Mouse (Mus musculus) left cerebral cortex, adult 11 months (tissue): Measurements from ENCODE around the gene Gm20388.

ENCODE experiments used
- DNase-seq: peaks from one replicate; pipeline ENCODE4 v3.0.0; 2022; ENCODE audit warnings: low spot score

Gene Gm20388

DNA sequence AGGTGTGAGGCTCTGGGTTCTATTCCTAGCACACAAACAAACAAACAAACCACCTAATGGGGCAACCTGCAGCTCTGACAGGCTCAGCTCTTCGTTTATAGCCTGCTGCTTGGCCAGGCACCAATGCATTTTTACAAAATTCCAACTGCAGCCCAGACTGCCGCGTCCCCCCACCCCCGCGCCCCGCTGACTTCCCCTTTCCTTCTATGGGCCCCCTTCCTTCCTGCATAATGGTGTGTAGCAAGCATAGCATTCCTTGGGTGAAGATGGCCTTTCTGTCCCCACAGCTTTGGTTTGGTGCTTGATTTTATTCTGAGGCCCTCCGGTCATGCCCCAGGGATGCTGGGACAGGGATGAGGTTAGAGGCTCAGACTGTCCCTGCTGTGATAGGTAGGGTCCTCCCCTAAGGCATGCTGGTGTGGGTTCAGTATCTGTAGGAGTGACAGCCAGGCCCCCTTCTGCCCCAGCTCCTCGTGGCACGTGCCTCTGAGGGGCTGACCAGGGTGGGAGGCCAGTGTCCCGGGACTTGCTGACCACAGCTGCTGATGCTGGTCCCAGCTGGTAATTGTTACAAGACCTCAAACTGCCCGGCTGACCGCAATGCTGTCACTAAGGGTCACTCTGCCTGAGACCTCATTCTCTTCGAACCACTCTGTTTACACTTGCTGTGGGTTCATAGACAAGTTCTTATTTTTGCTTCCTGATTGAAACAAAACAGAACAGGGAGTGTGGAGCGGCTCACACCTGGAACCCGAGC, 103.8 kb downstream of the Gm20388 start:
- DNase-seq, result no peak

DNA sequence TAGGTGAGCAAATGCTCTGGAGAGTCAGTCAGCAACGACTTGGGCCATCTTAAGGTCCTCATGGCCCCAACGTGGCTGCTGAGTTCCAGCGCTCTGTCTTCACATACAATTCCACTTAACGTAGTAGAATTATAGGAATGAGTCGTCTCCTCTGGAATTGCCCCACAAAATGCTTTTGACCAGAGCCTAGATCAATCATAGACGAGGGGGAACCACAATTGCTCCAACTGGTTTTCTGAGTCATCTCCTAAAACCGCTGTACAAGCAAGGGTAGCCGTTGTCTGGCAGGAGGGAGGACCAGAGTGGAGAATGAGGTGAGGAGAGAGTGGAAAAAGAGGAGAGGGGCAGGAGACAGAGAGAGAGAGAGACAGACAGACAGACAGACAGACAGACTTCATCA, 105.3 kb downstream of the Gm20388 start:
- DNase-seq, result no peak

DNA sequence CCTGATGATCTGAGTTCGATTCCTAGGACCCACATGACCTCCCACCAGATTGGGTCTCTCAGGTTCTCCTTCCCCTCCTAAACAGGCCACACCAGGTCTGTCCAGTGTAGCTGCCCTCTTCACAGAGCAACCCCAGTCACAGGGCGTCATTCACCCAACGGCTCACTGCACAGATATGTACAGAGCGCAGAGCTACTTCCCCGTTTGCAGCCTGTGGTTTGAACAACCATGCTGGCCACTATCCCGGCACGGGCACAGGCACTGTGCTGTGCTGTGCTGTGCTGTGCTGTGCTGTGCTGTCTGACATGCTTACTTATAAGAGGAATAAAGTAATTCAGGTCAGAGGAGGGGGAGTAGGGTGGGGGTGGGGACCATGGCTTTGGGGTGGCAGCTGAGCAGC, 105.8 kb downstream of the Gm20388 start:
- no peak for DNase-seq

DNA sequence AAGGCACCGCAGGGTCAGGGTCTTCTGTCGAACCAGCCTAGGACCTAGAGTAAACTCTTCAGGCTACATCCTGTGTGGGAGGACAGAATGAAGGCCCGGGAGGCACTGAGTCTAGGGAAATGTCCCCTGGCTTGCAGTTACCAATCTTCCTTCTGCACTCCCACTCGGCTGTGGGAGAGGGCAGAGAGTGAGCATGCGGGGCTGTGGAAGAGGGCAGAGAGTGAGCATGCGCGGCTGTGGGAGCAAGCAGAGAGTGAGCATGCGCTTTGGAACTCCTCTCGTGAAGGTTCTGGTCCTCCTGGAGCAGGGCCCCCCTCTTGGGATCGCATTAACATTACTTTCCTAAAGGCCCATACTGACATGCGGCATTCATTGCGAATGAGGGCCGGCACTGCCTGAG, 106.7 kb downstream of the Gm20388 start:
- DNase-seq, result no peak

DNA sequence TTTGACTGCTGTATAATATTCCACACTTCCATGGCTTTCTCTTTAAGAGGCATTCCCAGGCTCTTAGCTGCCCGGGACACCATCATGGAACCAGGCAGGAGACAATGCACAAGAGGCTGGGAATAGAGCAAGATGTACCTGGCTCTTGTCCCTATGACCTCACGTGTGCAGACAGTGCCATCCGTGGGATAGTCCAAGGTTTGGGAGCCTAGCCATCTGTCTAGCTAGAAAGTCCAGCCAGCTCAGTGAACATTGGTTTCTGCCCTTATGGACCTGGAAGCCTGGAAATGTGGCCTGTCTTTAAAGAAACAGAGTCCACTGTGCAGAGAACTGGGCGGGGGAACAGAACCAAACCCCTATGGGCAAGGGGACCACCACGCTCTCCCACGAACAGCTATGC, 107.1 kb downstream of the Gm20388 start:
- no peak for DNase-seq

DNA sequence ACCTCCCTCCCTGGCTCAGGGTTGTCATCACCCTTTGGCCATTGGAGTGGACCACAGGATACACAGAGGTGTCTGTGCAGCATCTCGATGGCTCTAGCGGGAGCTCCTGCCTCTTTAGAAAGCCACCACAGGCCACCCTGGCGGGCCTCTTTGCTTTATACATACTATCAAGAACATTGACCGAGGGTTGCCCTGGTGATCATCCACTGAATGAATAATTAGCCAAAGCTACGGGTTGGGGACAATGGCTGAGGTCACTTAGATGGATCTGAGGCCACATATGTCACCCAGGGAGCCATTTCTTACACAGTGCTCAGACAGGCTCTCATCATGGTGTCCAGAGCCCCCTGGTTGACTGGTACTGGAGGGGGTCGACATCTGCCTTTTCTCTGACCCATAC, 107.7 kb downstream of the Gm20388 start:
- no peak for DNase-seq

DNA sequence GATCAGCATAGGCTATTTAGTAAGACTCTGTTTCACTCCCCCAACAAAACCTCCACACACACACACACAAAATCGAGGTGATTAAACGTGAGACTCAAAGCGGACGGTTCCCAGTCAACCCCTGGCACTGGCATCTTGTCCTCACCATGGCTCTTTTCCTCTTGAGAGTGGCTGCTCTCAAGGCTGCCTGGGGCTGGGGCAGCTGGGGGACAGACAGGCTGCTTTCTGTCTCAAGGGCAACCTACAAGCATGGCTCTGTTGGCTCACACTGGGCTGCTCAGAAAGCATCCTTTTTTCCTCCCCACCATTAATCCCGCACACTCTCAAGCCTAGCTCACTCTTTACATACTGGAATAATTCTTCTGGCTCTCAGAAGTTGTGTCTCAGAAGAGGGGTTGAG, 108.7 kb downstream of the Gm20388 start:
- DNase-seq, result no peak

DNA sequence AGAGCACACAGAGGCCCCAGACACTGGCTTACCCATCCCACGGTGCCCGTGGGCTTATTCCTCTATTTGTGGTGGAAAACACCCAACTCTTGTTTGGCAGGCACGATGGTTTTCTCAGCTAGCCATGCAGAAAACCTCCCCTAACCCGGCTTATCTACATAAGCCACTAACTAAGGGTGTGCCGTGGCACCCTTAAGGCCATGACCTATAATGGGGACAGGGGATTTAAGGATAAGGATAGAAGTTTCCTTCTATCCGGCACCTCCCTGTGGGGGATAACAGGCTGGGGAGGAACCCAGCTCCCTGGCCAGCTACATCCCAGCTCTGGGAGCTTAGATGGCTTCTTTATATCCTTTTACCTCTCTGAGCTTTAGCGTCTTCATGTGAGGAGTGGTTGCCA, 109.7 kb downstream of the Gm20388 start:
- no peak for DNase-seq

DNA sequence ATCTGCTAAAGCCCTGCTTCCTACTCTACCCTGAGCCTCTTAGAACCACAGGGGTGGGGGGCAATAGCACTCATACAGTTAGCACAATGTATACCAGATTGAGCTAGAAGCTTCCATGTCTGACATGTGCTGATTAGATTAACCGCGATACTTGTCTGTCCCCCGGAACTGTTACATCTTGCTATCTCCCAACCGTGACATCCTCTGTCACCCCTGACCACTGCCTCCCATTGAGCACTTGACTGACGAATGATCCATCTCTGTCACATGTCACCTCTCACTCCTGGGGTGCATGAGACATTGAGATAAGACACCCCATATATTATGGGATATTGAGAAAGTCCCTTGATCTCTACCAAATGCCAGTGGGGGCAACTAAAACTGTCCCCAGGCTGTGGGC, 115.6 kb downstream of the Gm20388 start:
- no peak for DNase-seq

DNA sequence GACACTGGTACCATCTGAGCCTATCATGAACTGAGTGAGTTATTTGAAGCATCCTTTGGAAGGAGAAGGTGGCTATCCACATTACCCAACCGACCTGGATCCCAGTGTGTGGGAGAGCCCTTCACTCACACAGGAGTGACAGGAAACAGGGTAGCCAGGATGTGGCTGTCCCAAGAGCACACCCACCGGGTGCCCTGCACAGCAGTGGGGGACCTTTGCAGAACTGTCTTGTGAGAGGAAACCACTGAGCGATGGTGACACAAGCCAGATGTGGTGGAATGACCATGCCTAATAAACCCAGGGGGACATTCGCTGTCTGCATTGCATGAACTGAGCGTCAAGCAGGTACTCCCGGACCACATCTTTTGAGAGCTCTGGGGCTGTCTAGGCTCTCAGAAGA, 116.3 kb downstream of the Gm20388 start:
- no peak for DNase-seq

DNA sequence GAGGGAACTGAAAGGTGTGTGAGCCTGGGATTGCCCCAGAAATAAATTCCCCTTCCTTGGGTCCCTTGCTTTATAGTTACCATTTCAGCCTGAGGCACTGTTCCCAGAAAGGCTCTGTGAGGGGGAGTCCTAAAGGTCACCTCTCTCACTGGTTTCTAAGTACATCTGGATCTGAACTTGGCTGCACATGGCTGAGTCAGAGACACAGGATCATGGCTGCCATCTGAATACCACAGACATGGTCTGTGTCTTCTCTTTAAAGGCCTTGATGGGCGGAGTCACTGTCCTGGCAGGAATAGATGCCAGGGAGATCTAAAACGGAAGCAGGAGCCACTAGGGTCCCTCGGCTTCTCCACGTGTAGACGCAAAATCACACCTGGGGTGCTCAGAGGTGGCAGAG, 119.8 kb downstream of the Gm20388 start:
- no peak for DNase-seq

DNA sequence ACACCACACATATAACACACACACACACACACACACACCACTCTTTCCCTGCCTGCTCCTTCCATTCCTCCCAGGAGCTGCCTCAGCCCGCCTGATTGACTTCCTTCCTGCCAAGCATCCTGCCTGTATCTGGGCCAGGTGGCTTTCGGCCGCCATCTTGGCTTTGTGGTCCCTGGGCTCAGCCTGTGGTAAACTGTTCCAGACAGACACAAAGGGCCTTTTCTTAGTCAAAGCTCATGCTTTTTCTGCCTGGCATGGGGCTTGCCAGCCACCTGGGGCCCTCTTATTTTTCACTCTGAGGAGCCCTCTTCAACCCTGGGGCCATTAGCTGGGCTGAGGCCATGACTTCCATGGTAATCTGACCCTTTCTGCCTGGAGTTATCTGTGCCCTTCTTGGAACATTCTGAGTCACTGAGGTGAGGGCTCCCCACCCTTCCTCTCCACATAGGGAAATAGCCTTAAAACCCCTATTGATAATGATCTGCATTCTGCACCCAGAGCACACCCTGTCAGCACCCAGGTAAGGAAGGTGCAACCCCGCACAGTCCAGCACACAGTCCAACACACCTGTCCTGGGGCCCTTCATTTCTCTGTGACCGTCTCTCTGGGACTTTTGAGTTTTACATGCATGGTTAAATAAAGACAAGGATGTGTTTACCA, 122.0 kb downstream of the Gm20388 start:
- DNase-seq, result no peak

DNA sequence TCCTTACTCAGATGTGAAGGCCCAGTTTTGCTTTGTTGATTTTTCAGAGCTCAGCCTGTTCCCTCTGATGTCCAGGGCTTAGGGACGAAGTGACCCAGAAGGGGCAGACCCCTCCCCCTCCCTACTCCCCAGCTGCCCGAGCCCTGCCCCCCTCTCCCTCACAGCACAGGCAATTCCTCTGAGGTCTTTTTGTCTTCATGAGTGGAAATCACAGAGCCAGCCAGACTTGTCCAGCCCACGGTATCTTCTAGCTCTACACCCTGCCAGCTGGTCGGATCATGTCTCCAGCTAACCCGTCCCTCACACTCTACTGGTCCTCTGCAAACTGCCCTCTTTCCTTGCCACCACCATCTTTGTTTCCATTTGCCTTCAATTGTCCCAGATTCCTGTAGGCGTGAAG, 123.8 kb downstream of the Gm20388 start:
- DNase-seq, result no peak

DNA sequence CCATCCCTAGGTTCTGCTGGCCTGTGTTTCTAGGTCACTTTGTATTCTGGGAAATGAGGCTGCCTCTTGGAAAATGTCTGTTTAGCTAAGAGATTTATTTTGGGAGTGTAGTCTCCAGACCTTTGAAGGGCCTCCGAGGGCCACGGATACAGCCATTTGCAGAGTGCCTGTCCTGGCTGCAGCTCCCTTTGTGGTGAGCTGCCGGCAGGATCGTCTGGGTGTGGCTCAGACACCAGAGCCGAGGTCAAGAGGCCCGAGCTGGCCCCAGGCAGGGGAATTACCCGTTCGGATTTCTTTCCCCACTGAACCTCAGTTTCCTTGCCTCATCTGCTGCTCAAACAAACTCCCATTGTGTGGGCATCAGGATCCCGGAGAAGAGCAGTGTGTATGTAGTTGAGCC, 125.5 kb downstream of the Gm20388 start:
- DNase-seq, result no peak

DNA sequence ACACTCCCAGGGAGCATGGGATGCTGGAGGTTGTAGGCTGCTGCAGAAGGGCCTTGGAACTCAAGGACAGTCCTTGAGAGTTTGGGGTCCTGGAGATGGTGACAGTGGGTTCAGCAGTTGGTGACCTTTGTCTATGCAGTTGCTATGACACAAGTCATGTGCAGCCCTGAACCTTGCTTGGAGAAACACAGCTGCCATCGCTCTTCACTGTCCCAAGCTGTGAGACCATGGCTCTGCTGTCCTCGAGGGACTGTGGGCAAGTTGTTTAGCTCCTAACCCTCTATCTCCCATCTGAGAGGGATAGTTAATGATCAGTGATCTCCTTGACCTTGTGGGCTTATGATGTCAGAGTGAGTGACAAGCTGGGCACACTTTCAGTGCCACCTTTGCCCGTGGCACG, 125.9 kb downstream of the Gm20388 start:
- no peak for DNase-seq

DNA sequence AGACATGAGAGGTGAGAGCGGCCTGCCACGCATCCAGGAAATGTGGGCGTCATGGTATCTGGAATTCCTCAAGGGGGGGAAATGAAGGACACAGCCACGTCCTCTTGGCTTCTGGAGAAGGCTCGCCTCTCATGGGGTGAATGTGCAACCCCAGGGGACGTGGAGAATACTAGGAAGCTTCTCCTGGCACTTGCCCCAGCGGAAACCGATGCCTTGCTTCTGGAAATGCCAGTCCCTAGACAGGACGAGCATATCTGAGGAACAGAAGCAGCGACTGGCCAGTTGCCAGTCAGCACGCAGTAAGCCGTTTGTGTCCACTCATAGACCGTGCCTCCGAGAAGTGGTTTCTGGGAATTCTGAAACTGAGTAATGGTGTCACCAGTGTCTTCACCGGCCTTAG, 126.6 kb downstream of the Gm20388 start:
- DNase-seq, result no peak

DNA sequence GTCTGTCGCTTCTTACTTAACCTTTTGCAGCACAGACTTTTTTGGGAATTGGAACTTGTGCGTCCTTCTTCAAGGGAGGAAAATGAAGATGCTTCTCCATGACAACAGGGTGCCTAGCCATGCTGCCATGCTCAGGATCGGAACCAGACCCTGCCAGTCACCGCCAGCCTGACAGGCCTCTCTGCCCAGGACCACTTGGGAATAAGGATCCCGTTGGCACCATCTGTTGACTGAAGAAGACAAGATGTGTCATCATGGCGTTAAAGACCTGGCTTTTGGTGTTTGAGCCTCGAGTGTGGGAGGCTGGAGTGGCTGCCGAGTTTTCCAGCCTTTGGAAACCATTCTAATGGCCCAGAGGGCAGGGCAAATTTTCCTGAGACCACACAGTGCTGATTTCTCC, 127.0 kb downstream of the Gm20388 start:
- no peak for DNase-seq

DNA sequence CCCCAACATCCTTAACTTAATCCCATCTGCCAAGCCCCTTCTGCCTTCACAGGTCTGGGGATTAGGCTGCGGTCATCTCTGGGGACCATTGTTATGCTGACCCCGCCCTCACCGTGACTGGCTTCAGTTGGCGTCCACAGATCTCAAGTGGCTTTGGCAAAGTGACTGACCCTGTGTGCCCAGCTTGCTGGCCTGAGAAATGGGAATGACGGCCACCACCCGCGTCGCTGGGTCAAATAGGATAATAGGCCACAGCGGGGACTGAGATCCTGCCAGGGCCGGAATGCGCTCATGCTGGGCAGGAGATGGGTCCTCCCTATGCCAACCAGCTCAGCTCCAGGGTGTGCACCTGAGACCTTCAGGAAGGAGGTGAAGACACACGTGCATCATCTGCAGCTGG, 128.1 kb downstream of the Gm20388 start:
- no peak for DNase-seq

DNA sequence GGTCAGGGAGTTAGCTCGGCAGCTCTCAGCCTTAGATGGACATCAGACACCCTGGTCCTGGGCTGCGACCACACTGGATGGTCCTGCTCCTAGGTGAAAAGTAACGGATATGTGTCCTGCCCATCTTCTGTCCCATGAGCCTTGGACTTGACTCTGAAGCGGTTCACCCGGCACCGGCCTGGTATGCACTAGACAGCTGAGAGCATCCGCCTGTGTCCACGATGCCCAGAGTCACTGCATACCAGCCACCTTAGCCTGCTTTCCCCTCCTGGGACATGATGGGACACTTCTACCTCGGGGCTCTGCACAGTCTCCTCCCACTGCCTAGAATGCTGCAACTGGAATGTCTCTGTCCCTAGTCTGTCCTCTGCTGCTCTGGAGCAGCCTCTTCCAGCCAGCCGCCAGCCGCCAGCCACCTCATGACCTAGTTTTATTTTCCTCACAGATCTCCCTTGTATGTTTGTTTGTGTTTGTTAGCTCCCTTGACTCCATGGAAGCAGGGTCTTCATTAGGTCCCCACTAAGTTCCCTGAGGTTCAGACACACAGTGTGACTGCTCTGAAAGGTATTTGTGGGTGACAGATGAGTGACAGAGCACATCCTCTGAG, 128.8 kb downstream of the Gm20388 start:
- no peak for DNase-seq

DNA sequence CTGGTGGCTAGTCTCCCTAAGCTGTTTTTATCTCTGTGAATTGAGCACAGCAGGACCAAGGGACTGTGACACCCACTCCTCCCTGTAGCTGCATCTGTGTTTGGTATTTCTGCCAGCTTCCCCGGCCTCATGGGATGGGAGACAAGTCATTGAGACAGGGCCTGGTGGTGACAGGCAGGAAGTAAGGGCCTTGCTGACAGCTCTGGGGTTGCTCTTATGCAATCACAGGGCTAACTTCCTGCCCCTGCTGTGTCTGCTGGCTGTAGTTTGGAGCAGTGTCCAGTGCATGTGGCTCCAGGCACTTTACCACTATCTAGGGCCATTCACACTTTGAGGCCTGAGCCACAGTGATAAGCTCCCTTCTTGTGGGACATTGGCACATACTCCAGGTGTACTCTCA, 130.2 kb downstream of the Gm20388 start:
- no peak for DNase-seq

DNA sequence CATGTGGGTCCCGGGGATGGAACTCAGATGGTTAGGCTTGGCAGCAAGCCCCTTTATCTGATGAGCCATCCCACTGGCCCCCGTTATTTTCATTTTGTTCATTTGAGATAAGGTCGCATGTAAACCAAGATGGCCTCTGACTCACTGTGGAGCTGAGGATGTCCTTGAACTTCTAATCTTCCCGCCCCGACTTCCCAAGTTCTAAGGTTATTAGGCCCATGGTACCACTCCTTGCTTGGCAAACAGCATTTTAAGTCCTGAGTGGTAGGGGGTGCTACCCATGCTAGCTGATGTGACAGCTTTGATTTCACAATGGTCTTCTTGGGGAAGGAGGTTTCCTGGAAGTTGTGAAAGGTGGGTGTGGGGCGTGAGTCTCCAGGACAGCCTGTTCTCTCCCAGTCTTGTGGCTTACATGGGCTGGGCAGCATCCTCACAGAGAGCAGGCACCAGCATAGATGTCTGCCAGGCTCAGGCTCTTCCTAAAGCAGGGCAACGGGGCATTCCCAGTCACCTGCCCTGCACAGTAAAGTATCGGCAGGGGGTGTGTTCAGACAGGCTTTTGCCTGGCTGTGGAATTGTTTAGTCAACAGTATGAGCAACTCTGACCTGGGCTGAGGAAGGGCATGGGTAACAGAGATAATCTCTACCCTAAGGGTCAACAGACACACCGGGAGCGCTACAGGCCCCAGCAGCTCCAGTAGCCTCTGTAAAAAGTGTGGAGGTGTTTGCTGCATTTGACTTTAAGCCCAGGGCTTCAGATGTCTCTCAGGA, 132.1 kb downstream of the Gm20388 start:
- DNase-seq, result no peak

DNA sequence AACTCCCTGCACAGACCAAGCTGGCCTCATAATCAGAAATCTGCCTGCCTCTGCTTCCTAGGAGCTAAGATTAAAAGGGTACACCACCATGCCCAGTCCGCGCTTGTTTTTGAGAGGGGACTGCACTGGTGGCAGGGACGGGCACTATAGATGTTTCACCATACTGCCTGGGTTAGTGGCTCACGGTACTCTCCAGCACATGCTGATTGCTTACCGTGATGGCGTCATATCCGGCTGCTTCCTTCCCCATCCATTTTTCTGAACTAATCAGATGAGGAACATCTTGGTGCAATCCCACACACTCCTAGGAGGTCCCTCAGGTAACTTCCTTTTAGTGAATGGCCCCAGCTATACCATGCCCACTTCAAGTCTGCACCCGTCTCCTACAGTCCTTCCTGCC, 134.3 kb downstream of the Gm20388 start:
- no peak for DNase-seq

DNA sequence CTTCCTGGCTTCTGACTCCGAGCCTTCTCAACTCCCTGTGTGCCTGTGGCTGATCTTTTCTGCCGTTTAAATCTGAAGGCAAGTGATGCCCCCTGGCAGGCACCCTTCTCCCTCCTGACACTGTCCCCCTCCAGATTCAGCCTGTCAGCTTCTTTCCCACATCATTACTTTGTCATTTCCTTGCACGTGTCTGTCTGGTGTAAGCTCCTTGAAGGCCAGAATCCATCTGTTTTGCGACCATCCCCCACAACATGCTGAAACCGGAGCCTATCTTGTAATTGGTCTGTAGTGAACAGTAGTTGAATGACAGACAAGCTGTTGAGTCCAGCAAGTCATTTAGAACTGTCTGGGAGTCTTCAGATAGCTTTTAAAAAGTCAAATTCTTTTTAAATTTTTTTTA, 134.8 kb downstream of the Gm20388 start:
- DNase-seq, result no peak
